Mouse (Mus musculus): ENCODE measurements at regions not wholly inside any gene's neighbourhood (a gene's known extent, or its start where the extent isn't known, plus 50 kb on each side); places are given as distances from the start of the nearest gene placed in this dataset.

DNA sequence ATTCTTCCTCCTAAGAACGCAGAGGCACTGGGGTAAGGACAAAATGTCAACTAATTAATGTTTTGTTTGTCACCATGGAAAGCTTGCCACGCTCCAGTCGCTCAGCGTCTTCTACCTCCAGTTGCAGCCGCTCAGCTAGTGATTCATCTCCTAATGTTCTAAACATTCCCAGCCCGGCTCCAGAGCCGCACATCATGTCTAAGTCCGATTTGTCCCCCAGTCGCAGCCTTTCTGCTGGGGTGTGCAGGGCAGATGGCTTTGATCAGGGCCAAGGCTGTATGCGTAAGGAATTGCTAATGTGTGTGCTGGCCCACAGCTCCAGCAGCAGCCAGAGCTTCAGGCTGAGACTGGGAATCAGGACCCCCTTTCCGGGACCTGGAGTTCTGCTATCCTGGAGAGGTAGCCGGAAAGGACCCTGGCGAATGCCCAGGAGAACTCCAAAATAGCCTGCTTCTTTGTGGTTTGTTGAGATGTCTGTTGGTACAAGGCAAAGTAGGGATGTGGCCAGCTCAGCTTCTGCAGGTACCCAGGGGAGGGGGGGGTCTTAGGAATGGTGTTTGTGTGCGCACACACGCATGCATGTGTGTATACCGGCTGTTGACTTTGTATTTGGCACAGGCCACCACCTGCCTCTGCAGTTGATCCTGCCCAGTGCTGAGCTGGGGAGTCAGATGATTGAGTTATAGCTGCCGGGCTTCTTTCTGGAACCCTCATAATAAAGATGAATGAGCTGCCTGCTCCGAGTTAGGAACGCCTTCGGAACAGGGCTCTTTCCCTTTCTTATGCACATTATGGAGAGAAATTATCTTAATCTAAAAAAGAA, 143.0 kb upstream of the Kcng1 start:
- no peak overlapping the region for H3K27ac ChIP-seq (ENCODE audit: insufficient read depth, low read depth, low read length, poor library complexity, severe bottlenecking)
- in situ Hi-C loops (cut with MboI; ENCODE audit: low sequenced_read_pairs in 2 of 2, unreplicated experiment in 2 of 2): no loop called here
- H3K36me3 ChIP-seq (ENCODE audit: control insufficient read depth, insufficient read depth, low read length, poor library complexity, severe bottlenecking): no peaks in the 10 kb centered on the region
- no peaks in the 10 kb centered on the region for H3K9me3 ChIP-seq (ENCODE audit: control insufficient read depth, insufficient read depth, low read depth, low read length)
- TF ChIP-seq ZC3H11A (IDR thresholded peaks at IDR 0.05; ENCODE audit: borderline replicate concordance, low read depth, low read length): no peak
- TF ChIP-seq ZNF384 (IDR thresholded peaks at IDR 0.05; ENCODE audit: low read depth, low read length): no peak
- TF ChIP-seq MAFK (IDR thresholded peaks at IDR 0.05; ENCODE audit: insufficient read depth, low read depth, low read length): no peak
- TF ChIP-seq CHD2 (IDR thresholded peaks at IDR 0.05; ENCODE audit: low read depth, low read length): no peak
- TF ChIP-seq HCFC1 (IDR thresholded peaks at IDR 0.05; ENCODE audit: borderline replicate concordance, insufficient read depth, low read length): no peak
- H3K4me1 ChIP-seq (ENCODE audit: control insufficient read depth in 2 of 2, insufficient read depth in 2 of 2, low read length in 2 of 2, poor library complexity in 1 of 2): no peaks in the 10 kb centered on the region
- DNase-seq (ENCODE audit: low read depth, low spot score): no peak
- no peak overlapping the region for H3K9ac ChIP-seq (ENCODE audit: insufficient read depth, low read depth, low read length, poor library complexity, severe bottlenecking)
- no peak overlapping the region for H3K4me3 ChIP-seq (ENCODE audit: insufficient read depth in 1 of 2, low read depth in 1 of 2, low read length in 2 of 2, poor library complexity in 1 of 2, severe bottlenecking in 1 of 2)

GRCm38 (mm10) chr2:168423551-168423950, 142.0 kb upstream of the Kcng1 start:
- Histone ChIP-seq H3K36me3 (ENCODE audit: control insufficient read depth, insufficient read depth, low read length, poor library complexity, severe bottlenecking) (no peaks in the 10 kb centered on the region), H3K9me3 (ENCODE audit: control insufficient read depth, insufficient read depth, low read depth, low read length) (no peaks in the 10 kb centered on the region), H3K4me3 (ENCODE audit: insufficient read depth in 1 of 2, low read depth in 1 of 2, low read length in 2 of 2, poor library complexity in 1 of 2, severe bottlenecking in 1 of 2) (no peak overlapping the region), H3K27ac (ENCODE audit: insufficient read depth, low read depth, low read length, poor library complexity, severe bottlenecking) (no peak overlapping the region), H3K9ac (ENCODE audit: insufficient read depth, low read depth, low read length, poor library complexity, severe bottlenecking) (no peak overlapping the region), H3K4me1 (ENCODE audit: control insufficient read depth in 2 of 2, insufficient read depth in 2 of 2, low read length in 2 of 2, poor library complexity in 1 of 2) (no peaks in the 10 kb centered on the region)
- in situ Hi-C loops (cut with MboI; ENCODE audit: low sequenced_read_pairs in 2 of 2, unreplicated experiment in 2 of 2): no loop called here
- TF ChIP-seq HCFC1 (IDR thresholded peaks at IDR 0.05; ENCODE audit: borderline replicate concordance, insufficient read depth, low read length) (no peak), ZNF384 (IDR thresholded peaks at IDR 0.05; ENCODE audit: low read depth, low read length) (peak; percentile 90)
- no peak for DNase-seq (ENCODE audit: low read depth, low spot score)

DNA sequence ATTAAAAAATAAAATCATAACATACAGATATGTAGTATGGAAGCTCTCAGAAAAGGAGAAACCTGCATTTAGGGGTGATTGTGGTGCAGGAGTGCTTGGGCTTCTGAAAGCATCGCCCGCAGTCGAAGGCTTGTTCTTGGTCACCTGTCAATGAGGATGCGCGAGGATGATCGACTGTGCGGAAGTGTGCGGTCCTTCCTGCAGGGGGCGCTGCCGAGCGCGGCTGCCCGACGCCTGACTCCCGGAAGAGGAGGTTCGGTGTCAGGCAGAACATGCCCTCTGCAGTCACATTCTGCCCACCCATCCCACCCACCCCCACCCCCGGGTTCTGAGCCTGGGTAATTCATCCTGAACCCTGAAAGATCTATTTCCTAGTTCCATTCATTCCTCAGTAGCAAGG, 133.6 kb upstream of the Kcng1 start:
- no peak for DNase-seq (ENCODE audit: low read depth, low spot score)
- no peak overlapping the region for H3K9ac ChIP-seq (ENCODE audit: insufficient read depth, low read depth, low read length, poor library complexity, severe bottlenecking)
- H3K36me3 ChIP-seq (ENCODE audit: control insufficient read depth, insufficient read depth, low read length, poor library complexity, severe bottlenecking): no peaks in the 10 kb centered on the region
- no peak overlapping the region for H3K27ac ChIP-seq (ENCODE audit: insufficient read depth, low read depth, low read length, poor library complexity, severe bottlenecking)
- H3K9me3 ChIP-seq (ENCODE audit: control insufficient read depth, insufficient read depth, low read depth, low read length): no peaks in the 10 kb centered on the region
- no peak for TF ChIP-seq HCFC1 (IDR thresholded peaks at IDR 0.05; ENCODE audit: borderline replicate concordance, insufficient read depth, low read length)
- TF ChIP-seq ZC3H11A (IDR thresholded peaks at IDR 0.05; ENCODE audit: borderline replicate concordance, low read depth, low read length): no peak
- TF ChIP-seq ZNF384 (IDR thresholded peaks at IDR 0.05; ENCODE audit: low read depth, low read length): no peak
- TF ChIP-seq CHD2 (IDR thresholded peaks at IDR 0.05; ENCODE audit: low read depth, low read length): no peak
- TF ChIP-seq MAFK (IDR thresholded peaks at IDR 0.05; ENCODE audit: insufficient read depth, low read depth, low read length): no peak
- H3K4me3 ChIP-seq (ENCODE audit: insufficient read depth in 1 of 2, low read depth in 1 of 2, low read length in 2 of 2, poor library complexity in 1 of 2, severe bottlenecking in 1 of 2): no peak overlapping the region
- in situ Hi-C loops (cut with MboI; ENCODE audit: low sequenced_read_pairs in 2 of 2, unreplicated experiment in 2 of 2): no loop called here
- no peaks in the 10 kb centered on the region for H3K4me1 ChIP-seq (ENCODE audit: control insufficient read depth in 2 of 2, insufficient read depth in 2 of 2, low read length in 2 of 2, poor library complexity in 1 of 2)

DNA sequence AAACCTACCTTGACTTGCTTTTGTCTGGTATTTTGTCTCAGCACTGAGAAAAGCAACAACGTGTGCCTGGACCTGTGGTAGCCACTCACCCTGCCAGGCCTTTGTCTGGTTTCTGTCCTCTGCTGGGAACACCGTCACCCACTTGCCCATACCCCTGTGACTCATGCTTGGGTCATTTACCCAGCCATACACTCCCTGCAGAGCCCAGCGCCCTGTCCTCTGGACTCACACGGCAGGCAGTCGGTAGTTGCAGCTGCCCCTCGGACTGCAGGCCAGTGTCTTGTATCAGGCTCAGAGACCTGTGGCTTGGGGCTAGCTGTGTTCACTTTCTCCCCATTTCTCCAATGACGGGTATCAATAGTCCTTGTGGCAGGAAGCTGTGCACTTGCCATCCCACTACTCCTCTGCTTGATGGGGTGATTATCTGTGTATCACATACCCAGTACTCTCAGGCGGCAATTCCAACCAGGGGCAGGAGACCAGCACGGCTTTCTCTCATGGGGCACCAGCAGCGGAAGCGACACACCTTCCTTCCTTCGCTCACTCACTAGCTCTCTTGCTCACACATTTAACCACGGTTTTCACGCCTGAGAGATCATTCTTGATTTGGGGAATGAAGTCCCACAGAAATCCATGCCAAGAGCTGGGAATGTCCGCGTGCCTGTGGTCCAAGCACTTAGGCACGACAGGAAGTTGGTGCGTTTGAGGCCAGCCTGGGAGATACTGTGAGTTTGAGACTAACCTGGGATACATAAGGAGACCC, 132.8 kb upstream of the Kcng1 start:
- TF ChIP-seq ZC3H11A (IDR thresholded peaks at IDR 0.05; ENCODE audit: borderline replicate concordance, low read depth, low read length): no peak
- TF ChIP-seq CHD2 (IDR thresholded peaks at IDR 0.05; ENCODE audit: low read depth, low read length): no peak
- no peak for TF ChIP-seq MAFK (IDR thresholded peaks at IDR 0.05; ENCODE audit: insufficient read depth, low read depth, low read length)
- TF ChIP-seq HCFC1 (IDR thresholded peaks at IDR 0.05; ENCODE audit: borderline replicate concordance, insufficient read depth, low read length): no peak
- no peak for TF ChIP-seq ZNF384 (IDR thresholded peaks at IDR 0.05; ENCODE audit: low read depth, low read length)

More for the DNA sequence above, 132.8 kb upstream of the Kcng1 start:
- H3K9me3 ChIP-seq (ENCODE audit: control insufficient read depth, insufficient read depth, low read depth, low read length): no peaks in the 10 kb centered on the region
- H3K27ac ChIP-seq (ENCODE audit: insufficient read depth, low read depth, low read length, poor library complexity, severe bottlenecking): no peak overlapping the region
- no peaks in the 10 kb centered on the region for H3K4me1 ChIP-seq (ENCODE audit: control insufficient read depth in 2 of 2, insufficient read depth in 2 of 2, low read length in 2 of 2, poor library complexity in 1 of 2)
- no peak overlapping the region for H3K4me3 ChIP-seq (ENCODE audit: insufficient read depth in 1 of 2, low read depth in 1 of 2, low read length in 2 of 2, poor library complexity in 1 of 2, severe bottlenecking in 1 of 2)
- DNase-seq (ENCODE audit: low read depth, low spot score): no peak
- no peak overlapping the region for H3K9ac ChIP-seq (ENCODE audit: insufficient read depth, low read depth, low read length, poor library complexity, severe bottlenecking)
- H3K36me3 ChIP-seq (ENCODE audit: control insufficient read depth, insufficient read depth, low read length, poor library complexity, severe bottlenecking): no peaks in the 10 kb centered on the region
- in situ Hi-C loops (cut with MboI; ENCODE audit: low sequenced_read_pairs in 2 of 2, unreplicated experiment in 2 of 2): no loop called here

Data from ES-E14 (cell line).